Mouse (Mus musculus): ENCODE measurements at regions not wholly inside any gene's neighbourhood (a gene's known extent, or its start where the extent isn't known, plus 50 kb on each side); places are given as distances from the start of the nearest gene placed in this dataset. TPM values are rescaled to one million over a fixed set of nuclear protein-coding genes. Genes with fewer than 3 reads are reported as not detected.

Small RNA genes in the stretch of these regions (microRNA-seq; reads per million reads assigned to microRNA genes)
- not detected for gene Gm27883
